Mouse (Mus musculus) liver, embryonic 11.5 days (tissue): ENCODE results near the gene Grasp. TPM values are rescaled to one million over a fixed set of nuclear protein-coding genes. Genes with fewer than 3 reads are reported as not detected.

Experiments
- ATAC-seq: fragments of 200-750 bp; cut with Nextera tagmentation; replicated peaks from 2 replicates; pipeline ENCODE4 v1.8.0; 2017; ENCODE audit warnings: moderate number of reproducible peaks, mild to moderate bottlenecking, moderate TSS enrichment, moderate library complexity; ENCODE audit not compliant: low FRiP score
- DNase-seq: peaks from one replicate; pipeline ENCODE4 v3.0.0-alpha.2; 2017; ENCODE audit warnings: low spot score
- H3K27ac ChIP-seq: fragments of 300-500 bp; sonication (generic); 2 replicates; pipeline ENCODE4 v1.5.1; 2014; ENCODE audit warnings: mild to moderate bottlenecking, low read depth, low read length, control low read depth
- H3K27me3 ChIP-seq: fragments of 300-500 bp; sonication (generic); replicated peaks from 2 replicates; pipeline ENCODE4 v1.6.1; 2014; ENCODE audit warnings: low read length, mixed read lengths; ENCODE audit not compliant: control insufficient read depth, insufficient read depth
- H3K36me3 ChIP-seq: fragments of 300-500 bp; sonication (generic); 2 replicates; pipeline ENCODE4 v1.6.1; 2014; ENCODE audit warnings: mild to moderate bottlenecking, low read length, moderate library complexity, mixed read lengths; ENCODE audit not compliant: control insufficient read depth, insufficient read depth
- H3K4me1 ChIP-seq: fragments of 300-500 bp; sonication (generic); replicated peaks from 2 replicates; pipeline ENCODE4 v1.6.1; 2014; ENCODE audit warnings: low read length, mixed read lengths; ENCODE audit not compliant: control insufficient read depth, insufficient read depth
- H3K4me2 ChIP-seq: fragments of 300-500 bp; sonication (generic); 2 replicates; pipeline ENCODE4 v1.6.1; 2014; ENCODE audit warnings: mild to moderate bottlenecking, control low read depth, moderate library complexity
- H3K4me3 ChIP-seq: fragments of 300-500 bp; sonication (generic); 2 replicates; pipeline ENCODE4 v1.5.1; 2014; ENCODE audit warnings: low read depth, low read length, control low read depth
- H3K9ac ChIP-seq: fragments of 300-500 bp; sonication (generic); 2 replicates; pipeline ENCODE4 v1.6.1; 2014; ENCODE audit warnings: low read depth, low read length, control low read depth
- H3K9me3 ChIP-seq: fragments of 300-500 bp; sonication (generic); 2 replicates; pipeline ENCODE4 v1.6.1; 2016; ENCODE audit warnings: low read length, inconsistent platforms, mixed read lengths; ENCODE audit not compliant: control insufficient read depth
- WGBS: fragments of 180-500 bp; shearing (Covaris S2); extraction: QIAGEN DNeasy Blood & Tissue Kit; methylation state at CpG from one replicate; pipeline ENCODE4 v1.1.7; 2014; 5-methylcytosine and 5-hydroxymethylcytosine counted together
- microRNA-seq: library from miRNA; unstranded; fragments of <30 nt; microRNA quantifications from one replicate; pipeline ENCODE4, GENCODE M21; 2017; ENCODE audit warnings: borderline number of aligned reads
- polyA plus RNA-seq: library from polyadenylated mRNA; unstranded; fragments of >200 nt; fragmentation: Nextera tagmentation; extraction: Ambion mirVana; gene quantifications from 2 replicates; pipeline ENCODE4 v1.2.1, GENCODE M21; 2014

Grasp gene
- polyA plus RNA-seq, 1 experiment from 2014 or later, result 1.5 TPM

DNA sequence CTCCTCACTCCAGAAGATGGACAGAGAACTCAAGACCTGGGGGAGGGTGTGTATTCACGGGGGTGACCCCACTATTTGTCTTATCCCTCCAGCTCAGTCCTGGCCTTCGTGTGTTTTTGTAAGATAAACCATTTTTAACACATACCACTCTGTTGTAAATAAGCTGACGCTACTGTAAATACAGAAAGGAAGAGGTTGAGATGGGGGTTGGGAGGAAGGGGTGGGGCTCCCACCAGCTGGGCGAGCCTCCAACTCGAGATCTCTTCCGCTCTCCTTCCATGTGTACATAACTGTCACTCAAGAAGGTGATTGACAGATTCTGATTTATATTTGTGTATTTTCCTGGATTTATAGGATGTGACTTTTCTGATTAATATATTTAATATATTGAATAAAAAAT is 50.4 kb downstream of the Grasp start:
- no peak for ATAC-seq
- Histone ChIP-seq H3K4me1 (no peaks in the 10 kb centered on the region; the same call in 1 of the 2 replicates), H3K27me3 (no peaks in the 10 kb centered on the region; the same call in 1 of the 2 replicates), H3K27ac (no peak overlapping the region), H3K36me3 (peaks cover 2% of the 10 kb centered on the region; the same call in 1 of the 2 replicates), H3K9me3 (no peaks in the 10 kb centered on the region), H3K4me2 (no peak overlapping the region), H3K4me3 (no peak overlapping the region), H3K9ac (no peak overlapping the region)
- 43% methylated on average over 6 of the region's 6 CpGs for WGBS
- DNase-seq, result no peak

DNA sequence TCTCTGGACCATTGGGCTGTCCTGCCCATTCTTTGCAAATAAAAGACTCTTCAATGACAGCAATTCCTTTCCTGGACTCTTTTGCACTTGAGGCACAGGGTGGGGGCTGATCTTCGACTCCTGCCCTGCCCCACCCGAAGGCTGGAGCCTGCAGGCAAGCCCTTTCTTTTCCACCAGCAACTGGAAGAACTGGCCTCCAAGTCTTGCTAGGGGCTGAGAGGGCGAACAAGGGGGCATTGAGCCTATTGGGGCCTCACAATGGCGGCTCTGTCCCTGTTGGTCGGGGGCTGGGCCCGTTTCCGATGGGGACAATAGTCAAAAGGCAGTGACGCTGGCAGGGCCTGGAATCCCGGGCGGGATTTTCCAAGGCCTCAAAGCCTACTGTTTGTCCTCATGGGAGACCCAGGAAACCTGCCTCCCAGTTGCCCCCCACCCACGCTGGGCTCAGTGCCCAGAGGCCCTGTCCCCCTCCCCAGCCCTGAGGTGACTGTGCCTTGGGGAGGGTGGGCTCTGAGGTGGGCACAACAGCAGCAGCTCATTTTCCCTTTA is 53.4 kb downstream of the Grasp start:
- 73% methylated on average over 11 of the region's 11 CpGs for WGBS
- Histone ChIP-seq H3K36me3 (peaks cover 2% of the 10 kb centered on the region; the same call in 1 of the 2 replicates), H3K27ac (no peak overlapping the region), H3K4me3 (no peak overlapping the region), H3K4me1 (no peaks in the 10 kb centered on the region; the same call in 1 of the 2 replicates), H3K9me3 (no peaks in the 10 kb centered on the region), H3K9ac (no peak overlapping the region), H3K27me3 (no peaks in the 10 kb centered on the region), H3K4me2 (no peak overlapping the region)
- DNase-seq, result no peak
- ATAC-seq, result no peak

DNA sequence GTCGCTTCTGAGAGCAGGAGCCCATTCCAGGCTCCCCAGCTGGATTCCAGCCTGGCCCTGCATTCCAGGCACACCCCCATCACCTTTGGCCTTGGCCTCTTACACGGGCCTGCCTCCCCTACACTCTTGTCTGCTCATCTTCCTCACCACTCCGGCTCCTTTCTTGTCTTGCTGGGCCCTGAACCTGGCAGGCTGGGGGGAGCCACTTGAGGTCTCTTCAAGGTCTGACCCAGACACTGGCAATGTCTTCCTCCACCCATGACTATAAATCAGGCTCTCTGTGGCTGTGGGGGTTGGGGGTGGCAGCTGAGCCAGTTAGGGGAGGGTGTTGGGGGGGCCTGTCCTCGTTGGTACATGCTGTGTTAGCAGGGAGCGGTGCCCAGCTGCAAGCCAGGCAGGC is 54.6 kb downstream of the Grasp start:
- H3K4me1 ChIP-seq, result no peaks in the 10 kb centered on the region; the same call in 1 of the 2 replicates
- no peak for ATAC-seq
- H3K27ac ChIP-seq, result no peak overlapping the region
- H3K9me3 ChIP-seq, result no peaks in the 10 kb centered on the region
- H3K9ac ChIP-seq, result no peak overlapping the region; the same call in 1 of the 2 replicates
- DNase-seq, result no peak
- H3K27me3 ChIP-seq, result no peaks in the 10 kb centered on the region
- 47% methylated on average over 5 of the region's 5 CpGs for WGBS
- H3K4me2 ChIP-seq, result no peak overlapping the region
- H3K4me3 ChIP-seq, result no peak overlapping the region
- H3K36me3 ChIP-seq, result no peaks in the 10 kb centered on the region

DNA sequence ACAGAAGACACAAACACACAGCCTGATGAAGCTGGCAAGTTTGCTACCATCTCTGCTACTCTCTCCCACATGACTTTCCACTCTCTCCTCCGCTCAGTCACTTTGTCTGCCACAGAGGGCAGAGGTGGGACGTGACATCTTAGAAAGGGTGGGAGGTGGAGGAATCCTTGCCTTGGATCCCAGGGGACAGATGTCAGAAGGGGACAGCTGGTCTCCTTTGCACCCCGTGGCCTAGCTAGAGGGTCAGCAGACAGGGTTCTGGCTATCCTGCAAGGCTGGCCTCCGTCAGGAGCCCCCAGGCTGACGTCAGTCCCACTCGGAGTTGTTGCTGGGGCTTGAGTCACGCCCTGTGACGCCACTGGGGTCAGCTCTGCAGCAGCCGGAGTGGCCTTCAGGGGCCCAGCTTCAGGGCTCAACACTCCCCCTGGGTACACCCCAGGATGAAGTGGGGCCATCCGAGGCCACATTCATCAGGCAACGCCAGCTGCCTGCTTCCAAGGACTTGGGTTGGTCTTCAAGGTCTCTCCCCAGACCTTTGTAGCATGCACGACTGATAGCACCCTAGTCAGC is 55.5 kb downstream of the Grasp start:
- ATAC-seq (no peak), DNase-seq (no peak)
- Histone ChIP-seq H3K9ac (no peak overlapping the region), H3K27me3 (no peaks in the 10 kb centered on the region), H3K4me3 (no peak overlapping the region), H3K27ac (no peak overlapping the region), H3K4me2 (no peak overlapping the region), H3K9me3 (no peaks in the 10 kb centered on the region), H3K36me3 (no peaks in the 10 kb centered on the region), H3K4me1 (no peaks in the 10 kb centered on the region)
- WGBS, result 68% methylated on average over 12 of the region's 12 CpGs

Small RNA genes lying within 50 kb of the gene (microRNA-seq; reads per million reads assigned to microRNA genes)
- gene Mir6962, result 2.5 reads per million

Other genes with a start within 250 kb of the Grasp start
- not detected in 2 replicates for gene Gm47841, start 176.8 kb upstream of the Grasp start, polyA plus RNA-seq
- 0.27 and 0.40 TPM in 2 replicates for gene Fignl2, start 145.6 kb upstream of the Grasp start, polyA plus RNA-seq
- not detected in 2 replicates for gene Ankrd33, start 108.4 kb upstream of the Grasp start, polyA plus RNA-seq
- 2.5 TPM in 2 replicates for gene Acvrl1, start 95.7 kb upstream of the Grasp start, polyA plus RNA-seq
- gene Acvr1b, start 50.1 kb upstream of the Grasp start, polyA plus RNA-seq, result 4.2 and 4.4 TPM in 2 replicates
- 1.8 and 2.4 TPM in 2 replicates for gene Nr4a1, start 30.1 kb downstream of the Grasp start, polyA plus RNA-seq
- 52.6 and 54.9 TPM in 2 replicates for gene Atg101, start 60.1 kb downstream of the Grasp start, polyA plus RNA-seq
- gene 6030408B16Rik, start 69.0 kb downstream of the Grasp start, polyA plus RNA-seq, result 0.58 and 0.94 TPM in 2 replicates
- 0.23 TPM in 1 of 2 replicates, not detected in the other for gene Krt80, start 146.0 kb downstream of the Grasp start, polyA plus RNA-seq
- 13.3 and 13.9 TPM in 2 replicates for gene Krt7, start 186.9 kb downstream of the Grasp start, polyA plus RNA-seq
- not detected in 2 replicates for gene Krt87, start 214.6 kb downstream of the Grasp start, polyA plus RNA-seq
- not detected in 2 replicates for gene Krt88, start 223.6 kb downstream of the Grasp start, polyA plus RNA-seq
- not detected in 2 replicates for gene Krt81, start 239.6 kb downstream of the Grasp start, polyA plus RNA-seq
- not detected in 2 replicates for gene Krt86, start 249.3 kb downstream of the Grasp start, polyA plus RNA-seq